Mouse (Mus musculus): ENCODE data around the gene Nedd8. TPM values are rescaled to one million over a fixed set of nuclear protein-coding genes. Genes with fewer than 3 reads are reported as not detected.

Nedd8 gene
- polyA plus RNA-seq (2016; fragmentation: Nextera tagmentation; extraction: Ambion mirVana): 649 and 655 TPM in 2 replicates

DNA sequence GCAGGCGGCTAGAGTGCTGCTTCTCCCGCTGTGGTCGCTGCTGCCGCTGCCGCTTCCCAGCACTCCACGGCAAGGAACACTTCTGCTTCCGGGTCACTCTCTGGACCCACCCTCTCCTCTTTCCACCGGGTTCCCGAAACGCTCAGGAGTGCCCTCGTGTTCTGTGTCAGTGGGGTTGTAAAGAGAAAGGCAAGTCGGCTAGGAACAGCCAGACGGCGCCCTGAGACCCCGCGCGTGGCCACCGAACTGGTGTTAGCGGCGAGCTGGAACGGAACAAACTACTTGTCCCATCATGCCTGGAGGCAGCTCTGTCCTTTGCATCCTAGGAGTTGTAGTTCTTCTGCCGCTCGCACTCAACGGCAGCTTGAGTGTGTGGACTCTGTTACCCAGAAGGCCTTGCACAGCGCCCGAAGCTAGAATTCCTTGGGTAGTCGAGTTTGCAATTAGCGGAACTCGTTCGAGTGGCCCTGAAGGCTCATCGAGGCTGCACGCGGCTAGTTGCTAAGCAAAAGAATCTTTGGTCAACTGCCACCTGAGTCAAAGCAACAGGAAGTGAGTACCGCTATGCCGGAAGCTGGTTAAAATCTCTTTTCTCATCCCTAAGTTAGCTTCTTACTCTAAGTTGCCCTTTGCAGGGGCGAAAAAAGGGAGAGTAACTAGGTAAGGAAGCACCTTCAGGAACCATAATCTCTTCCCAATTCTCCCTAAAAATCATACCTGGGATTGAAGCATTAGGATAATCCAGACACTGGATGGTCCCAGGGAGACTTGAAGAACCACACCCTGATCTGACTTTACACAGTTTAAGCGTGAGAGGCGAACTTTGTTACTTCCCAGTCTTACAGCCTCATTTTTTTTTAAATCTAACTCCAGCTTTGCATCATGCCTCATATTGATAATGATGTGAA lies at the start of gene Nedd8, which contains the start of gene Gmpr2:
TSS of gene Nedd8 (minus strand) at position 292 of the 908 bp plus-strand sequence.
TSS of gene Gmpr2 (plus strand) at position 109 of the 908 bp plus-strand sequence.
- H3K9me3 ChIP-seq (replicated peaks): no peaks in the 10 kb centered on the region
- H3K27ac ChIP-seq: peak within 1 kb of the TSS; percentile 94
- no peaks in the 10 kb centered on the region for H3K27me3 ChIP-seq (ENCODE audit: low read depth, poor library complexity, severe bottlenecking)
- DNase-seq (ENCODE audit: low spot score): peak; percentile 89
- H3K36me3 ChIP-seq: peaks cover 47% of the 10 kb centered on the region
- H3K4me3 ChIP-seq: peak within 1 kb of the TSS; percentile 87
- H3K4me1 ChIP-seq: peaks cover 23% of the 10 kb centered on the region
- WGBS: 1% methylated on average over 38 of the region's 38 CpGs

DNA sequence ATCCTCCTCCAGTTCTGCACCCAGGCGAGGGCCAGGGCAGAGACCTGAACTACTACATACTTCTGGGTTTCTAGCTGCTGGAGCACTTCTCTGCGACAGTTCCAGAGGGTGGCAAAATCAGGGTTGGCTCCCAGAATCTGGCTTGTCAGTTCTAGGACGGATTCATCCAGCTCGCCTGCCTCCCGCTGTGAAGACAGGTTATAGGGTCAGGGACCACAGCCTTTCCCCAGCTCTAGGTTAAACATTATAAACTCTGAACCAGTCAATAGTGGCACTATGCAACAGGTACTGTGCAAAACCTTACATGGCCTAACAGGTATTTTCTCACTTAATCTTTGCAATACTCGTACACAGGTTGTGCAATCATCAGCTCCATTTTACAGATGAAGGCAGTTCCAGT lies 49.2 kb upstream of the Nedd8 start:
- DNase-seq (ENCODE audit: low spot score): no peak
- no peaks in the 10 kb centered on the region for H3K27me3 ChIP-seq (ENCODE audit: low read depth, poor library complexity, severe bottlenecking)
- 81% methylated on average over 6 of the region's 6 CpGs for WGBS
- H3K4me3 ChIP-seq: peak overlapping the region; percentile 78
- peaks cover 35% of the 10 kb centered on the region for H3K36me3 ChIP-seq
- H3K27ac ChIP-seq: no peak overlapping the region
- no peaks in the 10 kb centered on the region for H3K9me3 ChIP-seq (replicated peaks)
- H3K4me1 ChIP-seq: peaks cover 18% of the 10 kb centered on the region

DNA sequence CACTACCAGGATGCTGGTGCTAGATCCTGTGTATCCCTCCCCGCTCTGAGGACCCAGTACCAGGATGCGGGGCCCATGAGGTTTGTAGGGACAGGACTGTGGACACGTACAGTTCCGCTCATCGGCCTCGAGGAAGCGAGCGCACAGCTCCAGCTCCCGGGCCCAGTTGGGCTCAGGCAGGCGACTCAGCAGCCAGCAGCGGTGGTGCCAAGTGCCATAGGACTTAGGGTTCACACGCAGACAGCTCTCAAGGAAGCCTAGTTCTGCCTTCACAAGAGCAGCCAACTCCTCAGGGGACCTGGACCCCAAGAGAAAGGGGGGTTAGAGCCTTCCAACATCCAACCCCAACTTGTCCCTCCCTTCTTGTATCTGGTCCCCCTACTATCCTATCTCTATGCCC lies 48.7 kb upstream of the Nedd8 start:
- H3K27me3 ChIP-seq (ENCODE audit: low read depth, poor library complexity, severe bottlenecking): no peaks in the 10 kb centered on the region
- peaks cover 18% of the 10 kb centered on the region for H3K4me1 ChIP-seq
- no peak overlapping the region for H3K27ac ChIP-seq
- 95% methylated on average over 12 of the region's 12 CpGs for WGBS
- H3K36me3 ChIP-seq: peaks cover 37% of the 10 kb centered on the region
- H3K4me3 ChIP-seq: no peak overlapping the region
- H3K9me3 ChIP-seq (replicated peaks): no peaks in the 10 kb centered on the region
- DNase-seq (ENCODE audit: low spot score): no peak

DNA sequence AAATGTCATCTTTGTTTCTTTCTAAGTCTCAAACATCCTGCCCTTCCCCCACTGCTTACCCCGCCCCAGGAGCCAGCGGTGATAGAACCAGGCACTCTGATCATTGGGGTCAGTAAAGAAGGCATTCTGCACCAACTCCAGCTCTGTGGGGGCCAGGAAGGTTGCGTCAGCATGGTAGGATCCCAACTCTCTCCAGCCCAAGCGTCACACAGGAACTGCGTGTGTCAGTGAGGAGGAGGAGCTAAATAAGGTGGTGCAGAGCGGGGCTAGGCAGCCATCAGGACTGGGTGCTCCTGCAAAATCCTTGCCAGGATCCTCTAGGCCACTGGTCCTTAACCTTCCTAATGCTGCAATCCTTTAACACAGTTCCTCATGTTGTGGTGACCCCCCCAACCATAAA lies 47.8 kb upstream of the Nedd8 start:
- peaks cover 37% of the 10 kb centered on the region for H3K36me3 ChIP-seq
- no peak overlapping the region for H3K4me3 ChIP-seq
- no peaks in the 10 kb centered on the region for H3K9me3 ChIP-seq (replicated peaks)
- H3K4me1 ChIP-seq: peaks cover 18% of the 10 kb centered on the region
- H3K27ac ChIP-seq: no peak overlapping the region
- WGBS: 91% methylated on average over 6 of the region's 6 CpGs
- no peaks in the 10 kb centered on the region for H3K27me3 ChIP-seq (ENCODE audit: low read depth, poor library complexity, severe bottlenecking)
- no peak for DNase-seq (ENCODE audit: low spot score)

DNA sequence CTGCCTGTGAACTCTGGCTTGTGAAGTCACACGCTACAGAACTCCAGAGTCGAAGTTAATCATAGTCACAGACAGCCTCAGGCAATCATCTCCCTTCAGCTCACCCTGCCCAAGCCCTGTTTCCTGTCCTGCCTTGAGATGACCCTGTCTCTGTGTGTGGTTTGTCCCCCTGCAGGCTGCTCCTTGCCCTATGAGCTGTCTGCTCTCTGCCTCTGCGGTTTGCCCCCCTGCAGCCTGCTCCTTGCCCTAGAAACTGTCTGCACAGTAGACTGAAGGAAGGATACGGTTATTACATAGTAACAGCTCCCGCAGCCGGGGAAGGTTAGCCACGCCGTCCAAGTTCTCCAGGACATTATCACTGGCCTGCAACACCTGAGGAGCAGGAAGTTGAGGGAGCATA lies 45.0 kb upstream of the Nedd8 start:
- H3K36me3 ChIP-seq: peaks cover 37% of the 10 kb centered on the region
- H3K9me3 ChIP-seq (replicated peaks): no peaks in the 10 kb centered on the region
- no peak overlapping the region for H3K27ac ChIP-seq
- DNase-seq (ENCODE audit: low spot score): no peak
- H3K27me3 ChIP-seq (ENCODE audit: low read depth, poor library complexity, severe bottlenecking): peaks cover 24% of the 10 kb centered on the region
- peaks cover 28% of the 10 kb centered on the region for H3K4me1 ChIP-seq
- H3K4me3 ChIP-seq: no peak overlapping the region
- 75% methylated on average over 8 of the region's 8 CpGs for WGBS

- H3K9me3 ChIP-seq (replicated peaks): no peaks in the 10 kb centered on the region
- H3K27me3 ChIP-seq (ENCODE audit: low read depth, poor library complexity, severe bottlenecking): peaks cover 30% of the 10 kb centered on the region
- DNase-seq (ENCODE audit: low spot score): no peak
- H3K4me3 ChIP-seq: no peak overlapping the region
- peaks cover 37% of the 10 kb centered on the region for H3K36me3 ChIP-seq
- H3K4me1 ChIP-seq: peaks cover 24% of the 10 kb centered on the region
- no peak overlapping the region for H3K27ac ChIP-seq
- WGBS: 96% methylated on average over 6 of the region's 6 CpGs
These were observed 44.3 kb upstream of the Nedd8 start for GRCm38 (mm10) chr14:55716271-55716670.

- peaks cover 20% of the 10 kb centered on the region for H3K4me1 ChIP-seq
- peaks cover 33% of the 10 kb centered on the region for H3K36me3 ChIP-seq
- H3K27me3 ChIP-seq (ENCODE audit: low read depth, poor library complexity, severe bottlenecking): peaks cover 36% of the 10 kb centered on the region
- H3K4me3 ChIP-seq: no peak overlapping the region
- H3K9me3 ChIP-seq (replicated peaks): no peaks in the 10 kb centered on the region
- H3K27ac ChIP-seq: no peak overlapping the region
- no peak for DNase-seq (ENCODE audit: low spot score)
- 33% methylated on average over 6 of the region's 6 CpGs for WGBS
These were observed 43.0 kb upstream of the Nedd8 start for GRCm38 (mm10) chr14:55714893-55715292.

DNA sequence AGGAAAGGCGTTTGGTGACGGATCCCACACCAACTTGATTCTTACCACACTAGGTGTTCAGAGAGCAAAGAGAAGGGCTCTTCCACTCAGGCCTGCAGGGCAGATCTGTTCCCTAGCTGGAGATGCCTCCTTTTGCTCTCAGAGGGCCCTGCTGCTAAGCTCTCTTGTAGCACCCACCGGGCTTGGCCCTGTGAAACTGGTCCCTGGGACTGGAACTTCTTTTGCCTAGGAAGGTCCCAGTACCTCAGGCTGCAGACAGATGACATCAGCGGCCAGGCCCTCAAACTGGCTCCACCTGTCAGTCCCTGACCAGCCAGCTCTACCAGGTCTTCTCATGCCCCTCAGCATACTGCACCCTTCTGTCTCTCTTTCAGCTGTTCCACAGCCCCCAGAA lies 41.8 kb upstream of the Nedd8 start, which contains the start of gene Tgm1:
TSS of gene Tgm1 (minus strand) at position 198 of the 394 bp plus-strand sequence.
- DNase-seq (ENCODE audit: low spot score): no peak
- peaks cover 36% of the 10 kb centered on the region for H3K27me3 ChIP-seq (ENCODE audit: low read depth, poor library complexity, severe bottlenecking)
- peaks cover 20% of the 10 kb centered on the region for H3K4me1 ChIP-seq
- H3K36me3 ChIP-seq: peaks cover 24% of the 10 kb centered on the region
- H3K27ac ChIP-seq: no peak within 1 kb of the TSS
- 16% methylated on average over 4 of the region's 4 CpGs for WGBS
- peak within 1 kb of the TSS; percentile 37 for H3K4me3 ChIP-seq
- no peaks in the 10 kb centered on the region for H3K9me3 ChIP-seq (replicated peaks)

DNA sequence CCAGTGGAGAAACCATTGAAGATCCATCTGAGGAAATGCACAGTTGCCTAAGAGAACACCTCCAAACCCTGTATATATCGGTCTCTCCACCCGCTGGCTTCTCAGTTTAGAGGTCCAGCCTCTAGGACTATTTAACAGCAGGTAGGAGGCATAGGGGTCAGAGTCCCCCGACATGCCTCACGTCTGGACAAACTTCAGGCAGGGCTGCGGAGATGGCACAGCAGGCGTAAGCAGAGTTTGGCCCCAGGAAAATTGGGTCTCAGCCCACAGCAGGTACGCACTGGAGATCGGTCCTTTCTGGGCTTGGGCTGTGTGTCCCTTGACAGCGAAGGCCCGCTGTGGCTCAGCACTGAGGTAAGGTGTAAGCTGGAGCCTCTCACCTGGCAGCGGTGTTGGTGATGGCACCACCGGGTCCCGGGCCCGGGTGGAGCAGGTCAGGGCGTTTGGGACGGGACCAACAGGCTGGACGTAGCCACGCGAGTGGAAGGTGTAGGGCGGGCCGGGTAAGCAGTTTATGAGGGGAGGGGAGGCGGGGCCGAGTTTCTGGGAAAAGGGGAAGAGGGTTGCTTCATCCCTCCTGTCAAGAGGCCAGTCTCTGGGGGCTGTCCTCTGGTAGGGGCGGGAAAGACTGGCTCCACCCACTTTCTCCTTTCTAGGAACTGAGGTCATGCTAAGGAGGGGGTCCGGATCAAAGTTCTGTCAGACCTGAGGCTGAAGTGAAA lies 41.2 kb upstream of the Nedd8 start:
- H3K4me3 ChIP-seq: peak overlapping the region; percentile 37
- H3K4me1 ChIP-seq: peaks cover 20% of the 10 kb centered on the region
- peaks cover 36% of the 10 kb centered on the region for H3K27me3 ChIP-seq (ENCODE audit: low read depth, poor library complexity, severe bottlenecking)
- H3K27ac ChIP-seq: no peak overlapping the region
- 15% methylated on average over 25 of the region's 25 CpGs for WGBS
- DNase-seq (ENCODE audit: low spot score): peak; percentile 36
- peaks cover 19% of the 10 kb centered on the region for H3K36me3 ChIP-seq
- H3K9me3 ChIP-seq (replicated peaks): no peaks in the 10 kb centered on the region

DNA sequence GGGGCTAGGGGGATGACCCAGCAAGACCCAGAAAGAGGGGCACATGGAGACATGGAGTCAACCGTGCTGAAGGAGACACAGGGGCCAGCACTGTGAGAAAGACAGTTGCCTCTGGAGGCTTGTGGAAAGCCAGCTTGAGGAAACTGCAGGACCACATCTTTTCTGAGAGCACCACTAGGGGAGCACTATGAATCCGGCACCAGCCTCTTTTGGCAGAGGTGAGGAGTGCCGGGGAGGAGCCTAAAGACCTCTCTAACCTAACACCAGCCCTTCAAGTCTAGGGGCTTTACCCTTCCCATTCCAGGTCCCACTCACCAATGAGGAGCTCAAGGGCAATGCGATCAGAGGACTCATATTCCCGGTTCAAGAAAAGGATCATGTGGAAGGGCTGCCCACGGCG lies 39.9 kb upstream of the Nedd8 start:
- Histone ChIP-seq H3K4me1 (peaks cover 15% of the 10 kb centered on the region), H3K27ac (no peak overlapping the region), H3K36me3 (peaks cover 7% of the 10 kb centered on the region), H3K4me3 (no peak overlapping the region), H3K9me3 (replicated peaks) (no peaks in the 10 kb centered on the region), H3K27me3 (ENCODE audit: low read depth, poor library complexity, severe bottlenecking) (peaks cover 36% of the 10 kb centered on the region)
- WGBS: 79% methylated on average over 7 of the region's 7 CpGs
- no peak for DNase-seq (ENCODE audit: low spot score)

DNA sequence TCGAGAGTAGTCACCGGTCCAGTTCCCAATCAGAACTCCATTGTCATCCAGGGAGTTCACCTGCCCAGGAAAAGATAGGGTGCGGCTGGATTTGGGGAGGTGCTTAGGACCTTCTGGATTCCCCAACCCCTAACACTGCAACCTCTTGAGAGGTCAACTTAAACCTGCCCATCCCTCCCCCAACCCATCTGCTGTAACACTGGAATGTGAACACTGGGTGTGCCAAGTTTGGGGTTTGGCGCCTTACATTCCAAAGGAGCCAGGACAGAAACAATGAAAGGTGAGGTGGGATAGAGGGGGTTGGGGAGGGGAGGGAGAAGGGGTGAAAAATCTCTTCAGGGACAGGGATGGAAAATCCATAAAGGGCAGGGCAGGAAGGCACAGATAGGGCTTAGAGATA lies 37.6 kb upstream of the Nedd8 start:
- Histone ChIP-seq H3K36me3 (no peaks in the 10 kb centered on the region), H3K4me1 (peaks cover 15% of the 10 kb centered on the region), H3K27ac (no peak overlapping the region), H3K9me3 (replicated peaks) (no peaks in the 10 kb centered on the region), H3K4me3 (no peak overlapping the region), H3K27me3 (ENCODE audit: low read depth, poor library complexity, severe bottlenecking) (peaks cover 36% of the 10 kb centered on the region)
- no peak for DNase-seq (ENCODE audit: low spot score)
- WGBS: 89% methylated on average over 4 of the region's 4 CpGs

- Histone ChIP-seq H3K36me3 (no peaks in the 10 kb centered on the region), H3K9me3 (replicated peaks) (no peaks in the 10 kb centered on the region), H3K4me3 (no peak overlapping the region), H3K27me3 (ENCODE audit: low read depth, poor library complexity, severe bottlenecking) (peaks cover 17% of the 10 kb centered on the region), H3K27ac (no peak overlapping the region), H3K4me1 (peaks cover 7% of the 10 kb centered on the region)
- DNase-seq (ENCODE audit: low spot score): no peak
- 81% methylated on average over 5 of the region's 5 CpGs for WGBS
These were observed 35.5 kb upstream of the Nedd8 start for GRCm38 (mm10) chr14:55707397-55707796.

GRCm38 (mm10) chr14:55706051-55706600 lies 34.2 kb upstream of the Nedd8 start:
- H3K36me3 ChIP-seq: no peaks in the 10 kb centered on the region
- H3K27me3 ChIP-seq (ENCODE audit: low read depth, poor library complexity, severe bottlenecking): peaks cover 5% of the 10 kb centered on the region
- WGBS: 88% methylated on average over 8 of the region's 8 CpGs
- no peak overlapping the region for H3K27ac ChIP-seq
- no peak overlapping the region for H3K4me3 ChIP-seq
- no peaks in the 10 kb centered on the region for H3K9me3 ChIP-seq (replicated peaks)
- no peak for DNase-seq (ENCODE audit: low spot score)
- peaks cover 7% of the 10 kb centered on the region for H3K4me1 ChIP-seq
